Mouse (Mus musculus) layer of hippocampus, postnatal 25 days (tissue): ENCODE measurements around the gene Olfr1412. TPM values are rescaled to one million over a fixed set of nuclear protein-coding genes. Genes with fewer than 3 reads are reported as not detected.

ENCODE experiments used
- DNase-seq, 2 experiments: peaks; one replicate each; pipeline ENCODE4 v3.0.0; 2022; ENCODE audit warnings: mixed read lengths in 2 of 2, low spot score in 1 of 2; ENCODE audit errors: extremely low spot score in 1 of 2
- total RNA-seq, 2 experiments: library from RNA; stranded (reverse); gene quantifications; 2 replicates each; pipeline ENCODE4 v1.2.3; 2021

Gene Olfr1412
- total RNA-seq, 2 experiments from 2014 or later = not detected

DNA sequence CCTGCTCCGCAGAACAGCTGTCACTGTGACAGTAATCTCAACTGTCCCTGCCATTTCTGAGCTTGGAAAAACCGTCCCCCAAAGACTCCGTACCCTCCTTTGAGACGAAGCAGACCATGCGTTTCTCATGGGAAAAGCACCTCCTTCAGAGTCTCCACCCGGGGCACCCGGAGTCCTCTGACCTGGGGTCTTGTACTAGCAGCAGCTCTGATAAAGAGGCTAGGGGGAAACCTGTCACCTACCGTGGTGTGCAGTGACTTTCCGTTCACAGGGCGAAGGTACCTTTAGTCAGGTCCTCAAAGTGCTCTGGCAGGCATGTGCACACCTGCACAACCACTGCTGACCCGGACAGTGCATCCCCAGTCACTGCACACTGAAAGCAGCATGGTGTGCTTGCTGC, 51.1 kb downstream of the Olfr1412 start:
- no peak for DNase-seq

DNA sequence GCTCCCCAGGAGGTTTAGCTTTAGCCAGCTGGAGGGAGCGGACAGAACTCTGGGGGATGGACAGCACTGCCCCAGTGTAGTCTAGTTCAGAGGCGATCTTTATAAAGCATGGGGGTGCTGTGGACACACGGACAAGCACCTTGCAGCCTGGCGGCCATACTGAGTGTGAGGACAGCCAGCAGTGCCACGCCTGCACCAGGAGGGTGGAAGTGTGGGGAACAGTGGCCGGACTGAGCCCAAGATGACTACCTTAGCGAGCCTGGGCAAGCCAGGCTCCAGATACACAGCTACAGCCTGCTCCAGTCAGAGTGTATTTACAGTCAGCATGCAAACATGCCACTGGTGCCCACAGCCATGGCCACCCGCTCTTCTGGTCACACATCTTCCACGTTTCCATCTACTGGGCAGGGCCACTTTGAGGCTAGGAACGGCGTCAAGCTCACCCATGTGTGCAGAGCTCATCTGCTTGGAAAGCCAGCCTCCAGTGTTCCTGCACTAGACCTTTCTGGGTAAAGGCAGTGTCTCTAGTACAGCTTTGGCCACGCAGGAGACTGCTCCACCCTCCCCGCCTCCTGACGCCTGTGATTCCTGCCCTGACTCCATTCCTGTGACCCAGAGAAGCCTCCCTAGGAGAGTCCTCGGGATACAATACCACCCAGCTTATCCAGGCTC, 52.1 kb downstream of the Olfr1412 start:
- no peak for DNase-seq

DNA sequence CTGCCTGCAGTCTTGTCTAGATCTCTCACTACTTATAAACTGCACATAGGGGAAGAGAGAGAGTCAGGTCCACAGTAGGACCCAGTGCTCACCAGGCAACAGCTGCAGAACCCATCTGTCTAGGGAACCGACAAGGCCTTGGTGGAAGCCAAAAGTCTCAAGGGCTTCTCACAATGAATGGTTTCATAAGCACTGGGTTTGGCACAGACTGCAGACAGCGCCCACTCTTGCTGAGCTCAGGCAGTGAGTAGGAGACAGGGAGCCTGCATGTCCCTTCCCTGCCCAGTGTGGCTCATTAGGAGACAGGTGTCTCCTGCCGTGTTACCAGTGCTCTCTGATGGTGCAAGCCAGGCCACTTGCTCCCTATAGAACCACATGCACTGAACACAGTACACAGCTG, 52.6 kb downstream of the Olfr1412 start:
- DNase-seq = no peak

DNA sequence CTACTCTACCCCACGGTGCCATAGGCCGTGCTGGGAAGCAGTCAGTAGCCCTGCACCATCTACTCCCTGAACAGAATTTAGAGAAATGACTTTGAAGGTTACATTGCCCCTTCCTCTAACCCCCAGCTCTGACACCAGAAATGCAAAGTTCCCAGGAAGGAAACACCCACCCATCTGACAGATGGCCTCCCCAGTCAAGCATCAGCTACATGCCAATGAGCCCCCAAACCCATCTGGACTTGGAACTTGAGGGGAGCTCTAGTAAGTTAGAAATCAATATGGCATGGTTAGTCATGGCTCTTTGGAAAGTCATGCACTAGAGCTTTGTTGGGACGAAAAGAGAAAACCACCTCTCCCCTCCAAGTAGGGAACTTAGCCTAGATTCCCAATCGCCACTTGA, 53.2 kb downstream of the Olfr1412 start:
- no peak for DNase-seq

DNA sequence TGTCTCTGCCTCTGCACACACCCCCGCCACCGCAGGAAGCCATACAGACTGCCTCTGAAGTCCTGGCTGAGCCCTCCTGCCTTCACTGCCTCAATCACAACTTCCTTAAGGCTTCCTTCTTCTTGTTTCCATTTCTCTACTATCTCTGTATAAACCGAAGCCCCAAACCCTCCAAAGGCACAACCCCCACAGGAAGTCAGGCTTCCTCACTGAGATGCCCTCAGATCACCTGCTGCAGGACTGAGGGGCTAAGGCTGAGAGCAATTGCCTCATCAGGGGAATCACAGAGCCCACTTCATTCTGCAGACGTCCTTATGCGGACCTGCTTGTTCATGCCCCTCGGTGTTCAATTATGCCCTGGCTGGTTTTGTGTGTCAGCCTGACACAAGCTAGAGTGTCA, 54.8 kb downstream of the Olfr1412 start:
- DNase-seq = no peak

Other genes with a start within 250 kb of the Olfr1412 start
- 100 to 1,000 TPM; 259 to 264 TPM for gene Ndufa10, start 111.9 kb upstream of the Olfr1412 start, total RNA-seq
- gene Olfr1416, start 100.7 kb upstream of the Olfr1412 start, total RNA-seq = not detected
- not detected for gene Olfr1415, start 89.7 kb upstream of the Olfr1412 start, total RNA-seq
- not detected for gene Olfr1414, start 67.1 kb upstream of the Olfr1412 start, total RNA-seq
- gene Olfr1413, start 14.5 kb upstream of the Olfr1412 start, total RNA-seq = not detected
- gene Olfr1411, start 8.6 kb downstream of the Olfr1412 start, total RNA-seq = not detected
- gene Olfr1410, start 20.0 kb downstream of the Olfr1412 start, total RNA-seq = not detected
- gene Olfr12, start 32.0 kb downstream of the Olfr1412 start, total RNA-seq = under 1 TPM in 1 of 2 experiments, not detected in 1; 0.12 TPM
- gene Cops9, start 56.2 kb downstream of the Olfr1412 start, total RNA-seq = 100 to 1,000 TPM; 323 to 367 TPM
- gene Otos, start 63.1 kb downstream of the Olfr1412 start, total RNA-seq = under 1 TPM; 0.38 to 0.44 TPM
- 100 to 1,000 TPM; 144 to 149 TPM for gene Gpc1, start 245.9 kb downstream of the Olfr1412 start, total RNA-seq